Mouse (Mus musculus): ENCODE measurements around the gene Jhy. TPM values are rescaled to one million over a fixed set of nuclear protein-coding genes. Genes with fewer than 3 reads are reported as not detected.
A peak's percentile ranks its signal among the peaks of the same experiment; 100 is the strongest.

Jhy gene
- polyA plus RNA-seq, 1 experiment: 0.51 TPM

- Histone ChIP-seq H3K4me3 (replicated peaks; ENCODE audit: insufficient read depth, low read depth, low read length) (no peak overlapping the region), H3K4me1 (ENCODE audit: control insufficient read depth, insufficient read depth, low read length) (no peaks in the 10 kb centered on the region), H3K27me3 (ENCODE audit: control insufficient read depth, insufficient read depth, low read length) (no peaks in the 10 kb centered on the region; the same call in 1 of the 2 replicates), H3K27ac (ENCODE audit: insufficient read depth, low read length) (no peak overlapping the region)
- 50% methylated on average over 8 of the region's 8 CpGs for WGBS
- TF ChIP-seq CTCF (IDR thresholded peaks at IDR 0.05; ENCODE audit: borderline replicate concordance, insufficient read depth, low read depth, low read length) (no peak), POLR2A (IDR thresholded peaks at IDR 0.05; ENCODE audit: borderline replicate concordance, insufficient read depth, low read length) (no peak)
- DNase-seq: no peak
Measured at GRCm38 (mm10) chr9:40908411-40908810, 55.5 kb downstream of the Jhy start.

GRCm38 (mm10) chr9:40907413-40907812 is 56.5 kb downstream of the Jhy start:
- TF ChIP-seq POLR2A (IDR thresholded peaks at IDR 0.05; ENCODE audit: borderline replicate concordance, insufficient read depth, low read length): no peak
- TF ChIP-seq CTCF (IDR thresholded peaks at IDR 0.05; ENCODE audit: borderline replicate concordance, insufficient read depth, low read depth, low read length): no peak
- no peaks in the 10 kb centered on the region for H3K4me1 ChIP-seq (ENCODE audit: control insufficient read depth, insufficient read depth, low read length)
- no peaks in the 10 kb centered on the region; the same call in 1 of the 2 replicates for H3K27me3 ChIP-seq (ENCODE audit: control insufficient read depth, insufficient read depth, low read length)
- no peak for DNase-seq
- 26% methylated on average over 8 of the region's 8 CpGs for WGBS
- no peak overlapping the region for H3K4me3 ChIP-seq (replicated peaks; ENCODE audit: insufficient read depth, low read depth, low read length)
- no peak overlapping the region for H3K27ac ChIP-seq (ENCODE audit: insufficient read depth, low read length)

- no peaks in the 10 kb centered on the region; the same call in 1 of the 2 replicates for H3K27me3 ChIP-seq (ENCODE audit: control insufficient read depth, insufficient read depth, low read length)
- WGBS: 85% methylated on average over 6 of the region's 6 CpGs
- TF ChIP-seq POLR2A (IDR thresholded peaks at IDR 0.05; ENCODE audit: borderline replicate concordance, insufficient read depth, low read length) (no peak), CTCF (IDR thresholded peaks at IDR 0.05; ENCODE audit: borderline replicate concordance, insufficient read depth, low read depth, low read length) (no peak)
- H3K4me3 ChIP-seq (replicated peaks; ENCODE audit: insufficient read depth, low read depth, low read length): no peak overlapping the region
- no peak overlapping the region for H3K27ac ChIP-seq (ENCODE audit: insufficient read depth, low read length)
- H3K4me1 ChIP-seq (ENCODE audit: control insufficient read depth, insufficient read depth, low read length): no peaks in the 10 kb centered on the region
- no peak for DNase-seq
Measured at GRCm38 (mm10) chr9:40892456-40892855, 71.5 kb downstream of the Jhy start.

GRCm38 (mm10) chr9:40889389-40889788 is 74.5 kb downstream of the Jhy start:
- H3K4me1 ChIP-seq (ENCODE audit: control insufficient read depth, insufficient read depth, low read length): no peaks in the 10 kb centered on the region
- H3K4me3 ChIP-seq (replicated peaks; ENCODE audit: insufficient read depth, low read depth, low read length): no peak overlapping the region
- H3K27ac ChIP-seq (ENCODE audit: insufficient read depth, low read length): no peak overlapping the region
- TF ChIP-seq CTCF (IDR thresholded peaks at IDR 0.05; ENCODE audit: borderline replicate concordance, insufficient read depth, low read depth, low read length): no peak
- no peak for TF ChIP-seq POLR2A (IDR thresholded peaks at IDR 0.05; ENCODE audit: borderline replicate concordance, insufficient read depth, low read length)
- no peaks in the 10 kb centered on the region; the same call in 1 of the 2 replicates for H3K27me3 ChIP-seq (ENCODE audit: control insufficient read depth, insufficient read depth, low read length)
- WGBS: 27% methylated on average over 12 of the region's 12 CpGs
- no peak for DNase-seq

DNA sequence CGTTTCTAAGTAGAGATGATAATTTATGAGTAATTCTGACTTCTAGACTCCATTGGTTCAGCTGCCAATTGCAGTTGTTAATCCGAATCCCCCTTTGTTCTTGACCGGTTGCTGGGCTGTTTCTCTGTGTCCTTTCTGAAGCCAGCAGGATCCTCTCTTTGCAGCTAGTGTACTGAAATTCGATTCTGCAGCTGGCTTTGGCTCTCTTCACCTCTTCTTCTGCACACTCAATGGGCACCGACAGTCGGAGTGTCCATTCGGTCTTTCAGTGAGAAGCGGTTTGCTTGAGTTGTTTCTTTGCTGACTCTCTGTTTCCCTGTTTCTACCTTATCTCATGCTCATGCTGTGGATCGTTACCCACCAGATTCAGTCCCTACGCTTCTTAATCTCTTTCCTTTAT is 78.2 kb downstream of the Jhy start:
- Histone ChIP-seq H3K4me1 (ENCODE audit: control insufficient read depth, insufficient read depth, low read length) (no peaks in the 10 kb centered on the region), H3K4me3 (replicated peaks; ENCODE audit: insufficient read depth, low read depth, low read length) (no peak overlapping the region), H3K27me3 (ENCODE audit: control insufficient read depth, insufficient read depth, low read length) (no peaks in the 10 kb centered on the region; the same call in 1 of the 2 replicates), H3K27ac (ENCODE audit: insufficient read depth, low read length) (no peak overlapping the region)
- WGBS: 12% methylated on average over 10 of the region's 10 CpGs
- TF ChIP-seq CTCF (IDR thresholded peaks at IDR 0.05; ENCODE audit: borderline replicate concordance, insufficient read depth, low read depth, low read length) (no peak), POLR2A (IDR thresholded peaks at IDR 0.05; ENCODE audit: borderline replicate concordance, insufficient read depth, low read length) (no peak)
- DNase-seq: no peak

- H3K27me3 ChIP-seq (ENCODE audit: control insufficient read depth, insufficient read depth, low read length): peaks cover 18% of the 10 kb centered on the region; the same call in 1 of the 2 replicates
- no peak for TF ChIP-seq CTCF (IDR thresholded peaks at IDR 0.05; ENCODE audit: borderline replicate concordance, insufficient read depth, low read depth, low read length)
- TF ChIP-seq POLR2A (IDR thresholded peaks at IDR 0.05; ENCODE audit: borderline replicate concordance, insufficient read depth, low read length): no peak
- H3K4me3 ChIP-seq (replicated peaks; ENCODE audit: insufficient read depth, low read depth, low read length): no peak overlapping the region
- no peak overlapping the region for H3K27ac ChIP-seq (ENCODE audit: insufficient read depth, low read length)
- no peak for DNase-seq
- H3K4me1 ChIP-seq (ENCODE audit: control insufficient read depth, insufficient read depth, low read length): no peaks in the 10 kb centered on the region
- WGBS: 2% methylated on average over 14 of the region's 14 CpGs
Measured at GRCm38 (mm10) chr9:40878998-40879397, 84.9 kb downstream of the Jhy start.

GRCm38 (mm10) chr9:40878291-40878945 is 85.5 kb downstream of the Jhy start:
- no peak for DNase-seq
- TF ChIP-seq POLR2A (IDR thresholded peaks at IDR 0.05; ENCODE audit: borderline replicate concordance, insufficient read depth, low read length): no peak
- TF ChIP-seq CTCF (IDR thresholded peaks at IDR 0.05; ENCODE audit: borderline replicate concordance, insufficient read depth, low read depth, low read length): no peak
- H3K27ac ChIP-seq (ENCODE audit: insufficient read depth, low read length): no peak overlapping the region
- H3K4me3 ChIP-seq (replicated peaks; ENCODE audit: insufficient read depth, low read depth, low read length): no peak overlapping the region
- 2% methylated on average over 32 of the region's 32 CpGs for WGBS
- H3K4me1 ChIP-seq (ENCODE audit: control insufficient read depth, insufficient read depth, low read length): no peaks in the 10 kb centered on the region
- peaks cover 22% of the 10 kb centered on the region; the same call in 1 of the 2 replicates for H3K27me3 ChIP-seq (ENCODE audit: control insufficient read depth, insufficient read depth, low read length)

GRCm38 (mm10) chr9:40877881-40878235 is 86.1 kb downstream of the Jhy start:
- WGBS: 1% methylated on average over 29 of the region's 29 CpGs

More at GRCm38 (mm10) chr9:40877881-40878235, 86.1 kb downstream of the Jhy start:
- Histone ChIP-seq H3K4me1 (ENCODE audit: control insufficient read depth, insufficient read depth, low read length) (no peaks in the 10 kb centered on the region), H3K27ac (ENCODE audit: insufficient read depth, low read length) (no peak overlapping the region), H3K27me3 (ENCODE audit: control insufficient read depth, insufficient read depth, low read length) (peaks cover 24% of the 10 kb centered on the region; the same call in 1 of the 2 replicates), H3K4me3 (replicated peaks; ENCODE audit: insufficient read depth, low read depth, low read length) (no peak overlapping the region)
- TF ChIP-seq CTCF (IDR thresholded peaks at IDR 0.05; ENCODE audit: borderline replicate concordance, insufficient read depth, low read depth, low read length) (no peak), POLR2A (IDR thresholded peaks at IDR 0.05; ENCODE audit: borderline replicate concordance, insufficient read depth, low read length) (no peak)
- DNase-seq: peak in 1 of 2 experiments; percentile 32

Data from cerebellum, adult 2 months (tissue).